Mouse (Mus musculus) liver, postnatal 0 days (tissue): ENCODE measurements at regions not wholly inside any gene's neighbourhood (a gene's known extent, or its start where the extent isn't known, plus 50 kb on each side); places are given as distances from the start of the nearest gene placed in this dataset.

Source experiments
- ATAC-seq: fragments of 200-750 bp; cut with Nextera tagmentation; 2 replicates; pipeline ENCODE4 v1.8.0; 2017; ENCODE audit warnings: mild to moderate bottlenecking, moderate library complexity
- DNase-seq: peaks from one replicate; pipeline ENCODE4 v3.0.0-alpha.2; 2016
- H3K27ac ChIP-seq: fragments of 300-500 bp; sonication (generic); 2 replicates; pipeline ENCODE4 v1.5.1; 2014; ENCODE audit warnings: antibody characterized with exemption, moderate library complexity, mild to moderate bottlenecking, low read depth
- H3K27me3 ChIP-seq: fragments of 300-500 bp; sonication (generic); 2 replicates; pipeline ENCODE4 v1.6.1; 2014; ENCODE audit warnings: low read length, control low read depth, mixed read lengths; ENCODE audit not compliant: insufficient read depth
- H3K36me3 ChIP-seq: fragments of 300-500 bp; sonication (generic); replicated peaks from 2 replicates; pipeline ENCODE4 v1.6.1; 2014; ENCODE audit warnings: mild to moderate bottlenecking, control low read depth, low read length, moderate library complexity, mixed read lengths; ENCODE audit not compliant: insufficient read depth
- H3K4me1 ChIP-seq: fragments of 300-500 bp; sonication (generic); 2 replicates; pipeline ENCODE4 v1.6.1; 2014; ENCODE audit warnings: antibody characterized with exemption, mild to moderate bottlenecking, control low read depth; ENCODE audit not compliant: insufficient read depth
- H3K4me2 ChIP-seq: fragments of 300-500 bp; sonication (generic); 2 replicates; pipeline ENCODE4 v1.6.1; 2014; ENCODE audit warnings: low read depth, mild to moderate bottlenecking, low read length, moderate library complexity, mixed read lengths
- H3K4me3 ChIP-seq: fragments of 300-500 bp; sonication (generic); 2 replicates; pipeline ENCODE4 v1.5.1; 2014; ENCODE audit warnings: low read depth, low read length
- H3K9ac ChIP-seq: fragments of 300-500 bp; sonication (generic); replicated peaks from 2 replicates; pipeline ENCODE4 v1.6.1; 2014; ENCODE audit warnings: mild to moderate bottlenecking, moderate library complexity
- H3K9me3 ChIP-seq: fragments of 300-500 bp; sonication (generic); 2 replicates; pipeline ENCODE4 v1.6.1; 2016; ENCODE audit warnings: mild to moderate bottlenecking, control low read depth, low read length, mixed read lengths
- CTCF ChIP-seq: sonication (generic); IDR thresholded peaks from 2 replicates; pipeline ENCODE4 v1.5.1; 2016; ENCODE audit warnings: antibody characterized with exemption, low read depth
- EP300 ChIP-seq: IDR thresholded peaks from 2 replicates; pipeline ENCODE4 v1.6.1; 2016; ENCODE audit warnings: antibody characterized with exemption, low read depth, mild to moderate bottlenecking
- WGBS: fragments of 180-500 bp; shearing (Covaris S2); extraction: QIAGEN DNeasy Blood & Tissue Kit; methylation state at CpG from one replicate; pipeline ENCODE4 v1.1.7; 2014; ENCODE audit not compliant: insufficient replicate concordance; 5-methylcytosine and 5-hydroxymethylcytosine counted together

- no peak for TF ChIP-seq CTCF
- no peak for TF ChIP-seq EP300
- H3K4me1 ChIP-seq, result peaks cover 31% of the 10 kb centered on the region
- DNase-seq, result no peak
- no peaks in the 10 kb centered on the region for H3K36me3 ChIP-seq
- no peak overlapping the region for H3K27ac ChIP-seq
- H3K4me2 ChIP-seq, result no peak overlapping the region
- ATAC-seq, result no peak
- no peaks in the 10 kb centered on the region for H3K9me3 ChIP-seq
- H3K27me3 ChIP-seq, result no peaks in the 10 kb centered on the region
- WGBS, result 77% methylated on average over 4 of the region's 4 CpGs
- no peak overlapping the region for H3K4me3 ChIP-seq
- H3K9ac ChIP-seq, result no peak overlapping the region
Observed at GRCm38 (mm10) chr8:126822269-126822668, 123.4 kb downstream of the Tomm20 start.

GRCm38 (mm10) chr8:126821279-126821678 lies 124.4 kb downstream of the Tomm20 start:
- no peaks in the 10 kb centered on the region for H3K9me3 ChIP-seq
- ATAC-seq (no peak), DNase-seq (no peak)
- peaks cover 21% of the 10 kb centered on the region for H3K4me1 ChIP-seq
- 73% methylated on average over 8 of the region's 8 CpGs for WGBS
- no peak overlapping the region for H3K4me2 ChIP-seq
- no peak overlapping the region for H3K9ac ChIP-seq
- no peak overlapping the region for H3K27ac ChIP-seq
- no peaks in the 10 kb centered on the region for H3K36me3 ChIP-seq
- H3K4me3 ChIP-seq, result no peak overlapping the region
- no peaks in the 10 kb centered on the region for H3K27me3 ChIP-seq
- TF ChIP-seq CTCF (no peak), EP300 (no peak)

GRCm38 (mm10) chr8:126820502-126820901 lies 125.1 kb downstream of the Tomm20 start:
- no peak for DNase-seq
- no peak overlapping the region for H3K4me2 ChIP-seq
- ATAC-seq, result no peak
- H3K9me3 ChIP-seq, result no peaks in the 10 kb centered on the region
- peaks cover 13% of the 10 kb centered on the region for H3K4me1 ChIP-seq
- no peaks in the 10 kb centered on the region for H3K36me3 ChIP-seq
- H3K9ac ChIP-seq, result no peak overlapping the region
- H3K4me3 ChIP-seq, result no peak overlapping the region
- 89% methylated on average over 2 of the region's 2 CpGs for WGBS
- TF ChIP-seq EP300 (no peak), CTCF (no peak)
- no peaks in the 10 kb centered on the region for H3K27me3 ChIP-seq
- H3K27ac ChIP-seq, result no peak overlapping the region

GRCm38 (mm10) chr8:126819261-126819660 lies 126.4 kb downstream of the Tomm20 start:
- H3K9ac ChIP-seq, result no peak overlapping the region
- no peak for DNase-seq
- H3K4me3 ChIP-seq, result no peak overlapping the region
- H3K36me3 ChIP-seq, result no peaks in the 10 kb centered on the region
- WGBS, result 66% methylated on average over 3 of the region's 3 CpGs
- TF ChIP-seq EP300 (no peak), CTCF (no peak)
- no peaks in the 10 kb centered on the region for H3K27me3 ChIP-seq
- no peaks in the 10 kb centered on the region for H3K9me3 ChIP-seq
- H3K27ac ChIP-seq, result 0 out of 2 replicates have a peak overlapping the region, but pooled peaks have one; percentile 29
- peak; percentile 21; the same call in 1 of the 2 replicates for ATAC-seq
- H3K4me2 ChIP-seq, result no peak overlapping the region
- peaks cover 11% of the 10 kb centered on the region; the same call in 1 of the 2 replicates for H3K4me1 ChIP-seq

GRCm38 (mm10) chr8:126816155-126816554 lies 129.5 kb downstream of the Tomm20 start:
- ATAC-seq, result no peak
- H3K4me2 ChIP-seq, result no peak overlapping the region
- 68% methylated on average over 3 of the region's 3 CpGs for WGBS
- TF ChIP-seq CTCF, result no peak
- TF ChIP-seq EP300, result 0 out of 2 replicates have a peak, but pooled peaks have one; percentile 32
- no peaks in the 10 kb centered on the region for H3K27me3 ChIP-seq
- H3K4me1 ChIP-seq, result peaks cover 13% of the 10 kb centered on the region; the same call in 1 of the 2 replicates
- H3K36me3 ChIP-seq, result no peaks in the 10 kb centered on the region
- peak overlapping the region; percentile 48; the same call in 1 of the 2 replicates for H3K27ac ChIP-seq
- no peak overlapping the region for H3K4me3 ChIP-seq
- H3K9me3 ChIP-seq, result peaks cover 6% of the 10 kb centered on the region; the same call in 1 of the 2 replicates
- no peak overlapping the region for H3K9ac ChIP-seq
- DNase-seq, result no peak

- H3K36me3 ChIP-seq, result no peaks in the 10 kb centered on the region
- no peak overlapping the region for H3K27ac ChIP-seq
- WGBS, result 45% methylated on average over 4 of the region's 4 CpGs
- TF ChIP-seq EP300 (no peak), CTCF (no peak)
- no peak overlapping the region for H3K4me3 ChIP-seq
- DNase-seq (no peak), ATAC-seq (no peak)
- H3K9ac ChIP-seq, result no peak overlapping the region
- peaks cover 14% of the 10 kb centered on the region for H3K4me1 ChIP-seq
- peaks cover 6% of the 10 kb centered on the region; the same call in 1 of the 2 replicates for H3K9me3 ChIP-seq
- no peaks in the 10 kb centered on the region for H3K27me3 ChIP-seq
- no peak overlapping the region for H3K4me2 ChIP-seq
Observed at GRCm38 (mm10) chr8:126814427-126814826, 131.2 kb downstream of the Tomm20 start.
